ENCODE assay signal across 11 mouse cellular contexts in genomic region chr10:59490920-59491319, GRCm38 (mm10). TPM values are rescaled to one million over a fixed set of nuclear protein-coding genes. Genes with fewer than 3 reads are reported as not detected.
DNase-seq lines count a peak whose midpoint lies in the region; ATAC-seq and TF ChIP-seq lines count a peak whose summit lies in the region.
"Had no signal": no experiment of that assay in that cellular context is flagged by ENCODE, and none has a peak within 500 bp of the region (broad histone marks: within the 10 kb centered on the region; RNA-seq: fewer than 3 reads in every experiment).

No protein-coding gene starts in this region.

- no peak for ATAC-seq in lung, postnatal 0 days
- no peak for ATAC-seq in forebrain, embryonic 14.5 days

- TF ChIP-seq POLR2A in bone marrow, adult 2 months (IDR thresholded peaks at IDR 0.05; ENCODE audit: borderline replicate concordance, control insufficient read depth, low read depth, low read length), result no peak

- 90% methylated on average over 8 of the region's 8 CpGs for WGBS in bone marrow, adult 2 months
- 89% methylated on average over 8 of the region's 8 CpGs for WGBS in lung, postnatal 0 days
- WGBS in forebrain, embryonic 14.5 days, result 77% methylated on average over 8 of the region's 8 CpGs

- no peak overlapping the region for H3K27ac ChIP-seq in bone marrow, adult 2 months (ENCODE audit: control insufficient read depth, insufficient read depth, low read depth, low read length, poor library complexity)
- H3K27ac ChIP-seq in lung, postnatal 0 days (ENCODE audit: low read length), result no peak overlapping the region
- no peak overlapping the region for H3K27ac ChIP-seq in forebrain, embryonic 14.5 days (ENCODE audit: low read depth, low read length)
- H3K27ac ChIP-seq: embryonic facial prominence, embryonic 12.5 days had no signal

- H3K27me3 ChIP-seq in lung, postnatal 0 days (replicated peaks; ENCODE audit: insufficient read depth, low read length), result no peaks in the 10 kb centered on the region
- no peaks in the 10 kb centered on the region for H3K27me3 ChIP-seq in forebrain, embryonic 14.5 days (replicated peaks; ENCODE audit: control insufficient read depth, insufficient read depth, low read length)
- H3K27me3 ChIP-seq: embryonic facial prominence, embryonic 12.5 days; megakaryocyte, embryonic 14.5 days had no signal

- no peak overlapping the region for H3K4me2 ChIP-seq in lung, postnatal 0 days (replicated peaks; ENCODE audit: low read depth, low read length)
- H3K4me2 ChIP-seq in forebrain, embryonic 14.5 days (ENCODE audit: low read length), result no peak overlapping the region
- H3K4me2 ChIP-seq: embryonic facial prominence, embryonic 12.5 days had no signal

- TF ChIP-seq CTCF in bone marrow, adult 2 months (IDR thresholded peaks at IDR 0.05; ENCODE audit: control insufficient read depth, insufficient read depth, low read length), result 0 out of 2 replicates have a peak, but pooled peaks have one; percentile 9
- TF ChIP-seq CTCF in lung, postnatal 0 days (IDR thresholded peaks at IDR 0.05), result peak; percentile 23; the same call in 1 of the 2 replicates

- no peaks in the 10 kb centered on the region; the same call in 1 of the 2 replicates for H3K4me1 ChIP-seq in bone marrow, adult 2 months (ENCODE audit: control insufficient read depth, insufficient read depth, low read length)
- no peaks in the 10 kb centered on the region for H3K4me1 ChIP-seq in lung, postnatal 0 days (ENCODE audit: insufficient read depth, low read depth, low read length)
- H3K4me1 ChIP-seq in forebrain, embryonic 14.5 days (ENCODE audit: control insufficient read depth, insufficient read depth, low read length), result no peaks in the 10 kb centered on the region
- H3K4me1 ChIP-seq: embryonic facial prominence, embryonic 12.5 days had no signal

- H3K9ac ChIP-seq in lung, postnatal 0 days (replicated peaks; ENCODE audit: low read depth), result no peak overlapping the region
- no peak overlapping the region for H3K9ac ChIP-seq in forebrain, embryonic 14.5 days (ENCODE audit: low read length)
- H3K9ac ChIP-seq: embryonic facial prominence, embryonic 12.5 days had no signal

- H3K4me3 ChIP-seq in bone marrow, adult 2 months (replicated peaks; ENCODE audit: control insufficient read depth, low read depth, low read length), result no peak overlapping the region
- H3K4me3 ChIP-seq in lung, postnatal 0 days (ENCODE audit: low read depth, low read length), result no peak overlapping the region
- H3K4me3 ChIP-seq in forebrain, embryonic 14.5 days (ENCODE audit: low read depth, low read length), result no peak overlapping the region
- H3K4me3 ChIP-seq: embryonic facial prominence, embryonic 12.5 days; megakaryocyte, embryonic 14.5 days had no signal

- TF ChIP-seq EP300 in lung, postnatal 0 days (IDR thresholded peaks at IDR 0.05), result no peak

- no peaks in the 10 kb centered on the region for H3K9me3 ChIP-seq in lung, postnatal 0 days (ENCODE audit: low read length)
- H3K9me3 ChIP-seq in forebrain, embryonic 14.5 days (replicated peaks; ENCODE audit: control insufficient read depth, low read length), result peaks cover 9% of the 10 kb centered on the region; the same call in 1 of the 2 replicates

- H3K36me3 ChIP-seq in lung, postnatal 0 days (ENCODE audit: insufficient read depth, low read length), result no peaks in the 10 kb centered on the region
- H3K36me3 ChIP-seq in forebrain, embryonic 14.5 days (ENCODE audit: control insufficient read depth, insufficient read depth, low read length), result no peaks in the 10 kb centered on the region
- H3K36me3 ChIP-seq: embryonic facial prominence, embryonic 12.5 days had no signal

- peak; percentile 27 for DNase-seq in layer of hippocampus, adult 11-12 months (ENCODE audit: low spot score)
- DNase-seq in layer of hippocampus, adult 8-10 months (ENCODE audit: low spot score in 2 of 2), result no peak
- DNase-seq in CD4-positive helper T cell, adult 2 months (ENCODE audit: low read depth, low spot score), result peak; percentile 31
- DNase-seq in lung, postnatal 0 days (ENCODE audit: low spot score), result no peak
- DNase-seq in urinary bladder, postnatal 25 days (ENCODE audit: low spot score), result no peak
- no peak for DNase-seq in forebrain, embryonic 14.5 days (ENCODE audit: low spot score)
- DNase-seq: right cerebral cortex, postnatal 4 days had no signal

RNA-seq across cellular contexts. Expression of gene Oit3, which starts 49.3 kb away (rescaled TPM):
- under 1 TPM in 1 of 4 experiments, not detected in 3; 0.31 TPM for total RNA-seq in layer of hippocampus, adult 8-10 months (2022)
- not detected in 2 replicates for polyA plus RNA-seq in bone marrow, adult 2 months (2011; ENCODE audit: insufficient read depth, insufficient read length, low replicate concordance, missing spikeins)
- polyA plus RNA-seq in lung, postnatal 0 days (2015; fragmentation: Nextera tagmentation; extraction: Ambion mirVana), result 1.1 and 1.7 TPM in 2 replicates
- 0.41 TPM in 1 of 2 replicates, not detected in the other for polyA plus RNA-seq in forebrain, embryonic 14.5 days (2014; fragmentation: Nextera tagmentation; extraction: Ambion mirVana)
- total RNA-seq: heart, adult 18-20 months had no signal

Comparison
In these comparisons a context has a peak if more than half of its experiments do, and no peak if none do; other contexts are left out.
1. DNase-seq: peak in layer of hippocampus, adult 11-12 months (single experiment) and CD4-positive helper T cell, adult 2 months (single experiment); none in layer of hippocampus, adult 8-10 months (0 of 2), lung, postnatal 0 days (single experiment), urinary bladder, postnatal 25 days (single experiment) and forebrain, embryonic 14.5 days (single experiment).